Mouse (Mus musculus) liver, embryonic 16.5 days (tissue): ENCODE data around the gene Ankrd40. TPM values are rescaled to one million over a fixed set of nuclear protein-coding genes. Genes with fewer than 3 reads are reported as not detected.
A peak's percentile ranks its signal among the peaks of the same experiment; 100 is the strongest.

Experiments
- ATAC-seq: fragments of 200-750 bp; cut with Nextera tagmentation; 2 replicates; pipeline ENCODE4 v1.8.0; 2017; ENCODE audit warnings: low read depth, mild to moderate bottlenecking, moderate number of reproducible peaks, moderate library complexity
- H3K27ac ChIP-seq: fragments of 300-500 bp; sonication (generic); 2 replicates; pipeline ENCODE4 v1.5.1; 2014; ENCODE audit warnings: mild to moderate bottlenecking, low read length
- H3K27me3 ChIP-seq: fragments of 300-500 bp; sonication (generic); 2 replicates; pipeline ENCODE4 v1.6.1; 2014; ENCODE audit warnings: low read depth, low read length, mixed read lengths; ENCODE audit not compliant: control insufficient read depth, insufficient read depth
- H3K36me3 ChIP-seq: fragments of 300-500 bp; sonication (generic); 2 replicates; pipeline ENCODE4 v1.6.1; 2014; ENCODE audit warnings: mild to moderate bottlenecking; ENCODE audit not compliant: control insufficient read depth, insufficient read depth
- H3K4me1 ChIP-seq: fragments of 300-500 bp; sonication (generic); 2 replicates; pipeline ENCODE4 v1.6.1; 2014; ENCODE audit warnings: low read depth, low read length, mixed read lengths; ENCODE audit not compliant: control insufficient read depth
- H3K4me2 ChIP-seq: fragments of 300-500 bp; sonication (generic); 2 replicates; pipeline ENCODE4 v1.6.1; 2014; ENCODE audit warnings: low read depth, low read length, mixed read lengths
- H3K4me3 ChIP-seq: fragments of 300-500 bp; sonication (generic); 2 replicates; pipeline ENCODE4 v1.5.1; 2014; ENCODE audit warnings: low read depth, mild to moderate bottlenecking, low read length
- H3K9ac ChIP-seq: fragments of 300-500 bp; sonication (generic); 2 replicates; pipeline ENCODE4 v1.6.1; 2014; ENCODE audit warnings: low read depth, low read length
- H3K9me3 ChIP-seq: fragments of 300-500 bp; sonication (generic); replicated peaks from 2 replicates; pipeline ENCODE4 v1.6.1; 2016; ENCODE audit warnings: low read length; ENCODE audit not compliant: control insufficient read depth
- WGBS: fragments of 180-500 bp; shearing (Covaris S2); extraction: QIAGEN DNeasy Blood & Tissue Kit; methylation state at CpG from one replicate; pipeline ENCODE4 v1.1.7; 2014; ENCODE audit not compliant: insufficient replicate concordance; 5-methylcytosine and 5-hydroxymethylcytosine counted together
- polyA plus RNA-seq: library from polyadenylated mRNA; unstranded; fragments of >200 nt; fragmentation: Nextera tagmentation; extraction: Ambion mirVana; gene quantifications from 2 replicates; pipeline ENCODE4 v1.2.1, GENCODE M21; 2015

Ankrd40 gene
- polyA plus RNA-seq, 1 experiment from 2014 or later = 3.5 TPM

GRCm38 (mm10) chr11:94379736-94380135, 51.9 kb downstream of the Ankrd40 start:
- no peaks in the 10 kb centered on the region for H3K9me3 ChIP-seq
- H3K27me3 ChIP-seq = no peaks in the 10 kb centered on the region
- H3K9ac ChIP-seq = no peak overlapping the region
- no peak overlapping the region for H3K4me3 ChIP-seq
- ATAC-seq = no peak
- no peaks in the 10 kb centered on the region for H3K36me3 ChIP-seq
- no peak overlapping the region for H3K27ac ChIP-seq
- WGBS = 37% methylated on average over 8 of the region's 8 CpGs
- no peaks in the 10 kb centered on the region for H3K4me1 ChIP-seq
- no peak overlapping the region for H3K4me2 ChIP-seq

GRCm38 (mm10) chr11:94385977-94386771, 58.4 kb downstream of the Ankrd40 start:
- ATAC-seq = peak; percentile 71
- Histone ChIP-seq H3K4me1 (no peaks in the 10 kb centered on the region), H3K4me3 (no peak overlapping the region), H3K36me3 (no peaks in the 10 kb centered on the region), H3K27ac (peak overlapping the region; percentile 46), H3K27me3 (no peaks in the 10 kb centered on the region), H3K9me3 (no peaks in the 10 kb centered on the region), H3K9ac (no peak overlapping the region), H3K4me2 (peak overlapping the region; percentile 21)
- 10% methylated on average over 11 of the region's 12 CpGs for WGBS

GRCm38 (mm10) chr11:94387756-94388155, 60.0 kb downstream of the Ankrd40 start:
- no peak for ATAC-seq
- Histone ChIP-seq H3K4me3 (no peak overlapping the region), H3K9ac (no peak overlapping the region), H3K4me1 (no peaks in the 10 kb centered on the region; the same call in 1 of the 2 replicates), H3K36me3 (no peaks in the 10 kb centered on the region), H3K27me3 (peaks cover 7% of the 10 kb centered on the region), H3K9me3 (no peaks in the 10 kb centered on the region), H3K4me2 (no peak overlapping the region), H3K27ac (no peak overlapping the region)
- 51% methylated on average over 4 of the region's 4 CpGs for WGBS

- WGBS = 52% methylated on average over 4 of the region's 4 CpGs
- Histone ChIP-seq H3K4me2 (no peak overlapping the region), H3K9ac (no peak overlapping the region), H3K27ac (no peak overlapping the region), H3K36me3 (no peaks in the 10 kb centered on the region), H3K4me1 (no peaks in the 10 kb centered on the region; the same call in 1 of the 2 replicates), H3K4me3 (no peak overlapping the region), H3K9me3 (no peaks in the 10 kb centered on the region), H3K27me3 (peaks cover 9% of the 10 kb centered on the region)
- no peak for ATAC-seq
Measured at GRCm38 (mm10) chr11:94389021-94389420, 61.2 kb downstream of the Ankrd40 start.

GRCm38 (mm10) chr11:94389724-94390396, 62.1 kb downstream of the Ankrd40 start:
- ATAC-seq = no peak
- Histone ChIP-seq H3K4me2 (no peak overlapping the region), H3K27me3 (peaks cover 9% of the 10 kb centered on the region), H3K9ac (no peak overlapping the region), H3K27ac (no peak overlapping the region), H3K9me3 (no peaks in the 10 kb centered on the region), H3K4me1 (no peaks in the 10 kb centered on the region; the same call in 1 of the 2 replicates), H3K4me3 (no peak overlapping the region), H3K36me3 (no peaks in the 10 kb centered on the region)
- WGBS = 50% methylated on average over 6 of the region's 6 CpGs

- peaks cover 9% of the 10 kb centered on the region for H3K27me3 ChIP-seq
- no peak overlapping the region for H3K9ac ChIP-seq
- H3K4me1 ChIP-seq = no peaks in the 10 kb centered on the region; the same call in 1 of the 2 replicates
- H3K9me3 ChIP-seq = no peaks in the 10 kb centered on the region
- H3K4me2 ChIP-seq = no peak overlapping the region
- WGBS = 64% methylated on average over 6 of the region's 6 CpGs
- no peak for ATAC-seq
- H3K4me3 ChIP-seq = no peak overlapping the region
- no peaks in the 10 kb centered on the region for H3K36me3 ChIP-seq
- no peak overlapping the region for H3K27ac ChIP-seq
Measured at GRCm38 (mm10) chr11:94390825-94391224, 63.0 kb downstream of the Ankrd40 start.

Other genes starting within 250 kb of the Ankrd40 start
- 11.6 and 11.8 TPM in 2 replicates for gene Tob1, start 116.5 kb upstream of the Ankrd40 start, polyA plus RNA-seq
- gene Wfikkn2, start 82.0 kb upstream of the Ankrd40 start, polyA plus RNA-seq = 0.09 and 0.14 TPM in 2 replicates
- 0.16 and 0.96 TPM in 2 replicates for gene Gm21885, start 46.1 kb upstream of the Ankrd40 start, polyA plus RNA-seq
- 34.8 and 40.6 TPM in 2 replicates for gene Luc7l3, start 6.0 kb upstream of the Ankrd40 start, polyA plus RNA-seq
- 9.4 and 10.2 TPM in 2 replicates for gene Abcc3, start 65.0 kb downstream of the Ankrd40 start, polyA plus RNA-seq
- gene Cacna1g, start 146.2 kb downstream of the Ankrd40 start, polyA plus RNA-seq = 1.9 TPM in 2 replicates
- not detected in 2 replicates for gene Spata20, start 158.2 kb downstream of the Ankrd40 start, polyA plus RNA-seq
- gene Epn3, start 172.0 kb downstream of the Ankrd40 start, polyA plus RNA-seq = 0.08 TPM in 1 of 2 replicates, not detected in the other
- 0.30 TPM in 1 of 2 replicates, not detected in the other for gene Mycbpap, start 193.7 kb downstream of the Ankrd40 start, polyA plus RNA-seq
- 1.0 and 1.3 TPM in 2 replicates for gene Rsad1, start 221.3 kb downstream of the Ankrd40 start, polyA plus RNA-seq
- gene Chad, start 237.0 kb downstream of the Ankrd40 start, polyA plus RNA-seq = 0.05 and 0.08 TPM in 2 replicates